Comparison of ENCODE assay signal across 26 mouse cellular contexts in the genomic region with DNA sequence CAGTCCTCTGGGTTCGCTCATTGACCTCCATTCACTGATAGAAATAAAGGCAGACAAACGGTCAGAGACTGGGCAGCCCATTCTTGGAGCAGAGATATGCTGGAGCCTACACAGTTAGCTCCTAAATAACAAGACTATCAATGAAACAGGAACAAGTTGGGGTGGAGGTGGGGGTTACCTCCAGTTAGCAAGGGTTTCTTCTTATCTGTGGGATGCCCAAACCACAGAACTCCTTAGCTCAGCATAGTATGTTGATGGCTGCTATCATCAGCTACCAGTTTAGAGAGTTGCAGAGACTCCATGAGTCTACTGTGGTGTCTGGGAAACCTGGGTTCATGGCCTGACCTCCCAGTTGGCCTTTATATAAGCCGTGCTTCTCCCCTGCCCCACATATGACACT.
"Had no signal": no experiment of that assay in that cellular context is flagged by ENCODE, and none has a peak within 500 bp of the region (broad histone marks: within the 10 kb centered on the region; RNA-seq: fewer than 3 reads in every experiment).

No protein-coding gene starts in this region.

- ATAC-seq: hindbrain, postnatal 0 days; intestine, embryonic 16.5 days had no signal

- H3K9ac ChIP-seq: heart, embryonic 13.5 days; heart, embryonic 15.5 days; hindbrain, embryonic 13.5 days; hindbrain, embryonic 15.5 days; limb, embryonic 12.5 days; liver, embryonic 13.5 days; liver, embryonic 15.5 days had no signal

- DNase-seq: gastrocnemius, adult 2 months; gastrocnemius, postnatal 14 days; gastrocnemius, postnatal 36 days; heart, adult 18-20 months; heart, postnatal 14 days; heart, postnatal 36 days; kidney, adult 11 months; kidney, adult 2 months; kidney, postnatal 10 days; kidney, postnatal 25 days; kidney, postnatal 4 days; liver; liver, embryonic 13.5 days had no signal

- H3K4me1 ChIP-seq: heart, embryonic 10.5 days; heart, embryonic 13.5 days; heart, embryonic 15.5 days; hindbrain, embryonic 15.5 days; limb, embryonic 10.5 days; limb, embryonic 12.5 days; liver, embryonic 13.5 days; liver, embryonic 15.5 days had no signal

- H3K4me3 ChIP-seq: gastrocnemius, adult 2 months; heart, embryonic 10.5 days; heart, embryonic 13.5 days; heart, embryonic 15.5 days; hindbrain, embryonic 13.5 days; hindbrain, embryonic 15.5 days; layer of hippocampus, adult 2 months; left cerebral cortex, adult 2 months; limb, embryonic 10.5 days; limb, embryonic 12.5 days; liver, embryonic 13.5 days; liver, embryonic 15.5 days had no signal

- H3K4me2 ChIP-seq: heart, embryonic 13.5 days; heart, embryonic 15.5 days; hindbrain, embryonic 13.5 days; hindbrain, embryonic 15.5 days; limb, embryonic 12.5 days; liver, embryonic 11.5 days; liver, embryonic 13.5 days; liver, embryonic 15.5 days had no signal

- H3K9me3 ChIP-seq: heart, embryonic 10.5 days; heart, embryonic 15.5 days; hindbrain, embryonic 13.5 days; hindbrain, embryonic 15.5 days; limb, embryonic 10.5 days; limb, embryonic 12.5 days; liver, embryonic 13.5 days; liver, embryonic 15.5 days had no signal

- H3K27ac ChIP-seq: gastrocnemius, adult 2 months; heart, embryonic 10.5 days; heart, embryonic 13.5 days; heart, embryonic 15.5 days; hindbrain, embryonic 13.5 days; hindbrain, embryonic 15.5 days; hindbrain, postnatal 0 days; layer of hippocampus, adult 2 months; left cerebral cortex, adult 2 months; limb, embryonic 10.5 days; limb, embryonic 12.5 days; liver, embryonic 13.5 days; liver, embryonic 15.5 days had no signal

- H3K36me3 ChIP-seq: heart, embryonic 10.5 days; heart, embryonic 13.5 days; heart, embryonic 15.5 days; hindbrain, embryonic 13.5 days; hindbrain, embryonic 15.5 days; limb, embryonic 10.5 days; limb, embryonic 12.5 days; liver, embryonic 13.5 days; liver, embryonic 15.5 days had no signal

- H3K27me3 ChIP-seq: heart, embryonic 13.5 days; heart, embryonic 15.5 days; hindbrain, embryonic 13.5 days; hindbrain, embryonic 15.5 days; limb, embryonic 12.5 days; liver, embryonic 13.5 days; liver, embryonic 15.5 days had no signal
